Mouse (Mus musculus): ENCODE results near the gene Gbp8. TPM values are rescaled to one million over a fixed set of nuclear protein-coding genes. Genes with fewer than 3 reads are reported as not detected.

Gene Gbp8
- polyA plus RNA-seq, 1 experiment from 2014 or later, result 0.54 TPM

DNA sequence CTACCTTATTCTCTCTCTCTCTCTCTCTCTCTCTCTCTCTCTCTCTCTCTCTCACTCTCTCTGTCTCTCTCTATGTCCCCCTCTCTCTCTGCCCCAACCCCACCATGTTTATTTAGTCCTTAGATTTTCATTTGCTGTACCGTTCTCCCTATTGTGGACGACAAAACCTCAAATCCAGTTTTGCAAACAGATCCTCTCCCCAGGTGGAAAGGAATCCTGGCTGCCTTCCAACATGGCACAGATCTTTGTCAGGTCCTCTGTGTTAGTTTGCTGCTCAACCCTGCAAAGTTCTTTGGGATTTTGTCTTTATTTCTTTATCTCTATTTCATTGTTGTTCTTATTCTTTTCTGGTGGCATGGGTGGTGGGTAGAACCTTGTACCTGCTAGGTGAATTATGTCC is 149.9 kb downstream of the Gbp8 start:
- 90% methylated on average over 2 of the region's 2 CpGs for WGBS

DNA sequence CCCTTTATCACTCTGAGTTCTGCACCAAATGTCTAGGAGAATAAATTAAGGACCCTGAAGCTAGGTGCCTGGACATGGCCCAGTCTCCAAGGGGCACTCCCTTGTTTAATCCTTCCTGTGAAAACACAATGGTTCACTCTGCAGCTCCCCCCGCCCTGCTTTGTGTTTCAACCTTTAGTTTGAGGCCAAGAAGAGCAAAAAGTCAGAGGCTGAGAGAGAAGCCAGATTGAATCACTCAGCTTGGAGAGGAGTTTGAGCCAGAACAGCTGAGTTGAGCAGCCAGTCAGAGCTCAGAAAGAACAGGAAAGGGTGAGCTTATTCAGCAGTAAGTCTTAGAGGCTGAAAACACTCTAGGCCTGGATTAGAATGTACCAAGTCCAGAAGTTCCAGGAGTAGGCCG is 151.3 kb downstream of the Gbp8 start:
- no peak overlapping the region for H3K4me2 ChIP-seq (ENCODE audit: low read length)
- no peak for ATAC-seq
- H3K27me3 ChIP-seq (replicated peaks; ENCODE audit: control insufficient read depth, insufficient read depth, low read length), result no peaks in the 10 kb centered on the region
- no peak overlapping the region for H3K4me3 ChIP-seq (replicated peaks; ENCODE audit: low read length)
- no peaks in the 10 kb centered on the region for H3K36me3 ChIP-seq (ENCODE audit: control insufficient read depth, insufficient read depth)
- no peaks in the 10 kb centered on the region for H3K9me3 ChIP-seq (ENCODE audit: control insufficient read depth, low read length)
- 45% methylated on average over 2 of the region's 2 CpGs for WGBS
- H3K27ac ChIP-seq (ENCODE audit: low read length), result no peak overlapping the region
- H3K9ac ChIP-seq (replicated peaks; ENCODE audit: low read depth, low read length), result no peak overlapping the region
- H3K4me1 ChIP-seq (replicated peaks; ENCODE audit: control insufficient read depth, insufficient read depth, low read length), result no peaks in the 10 kb centered on the region

More for the DNA sequence above, 149.9 kb downstream of the Gbp8 start:
- Histone ChIP-seq H3K9ac (replicated peaks; ENCODE audit: low read depth, low read length) (no peak overlapping the region), H3K27me3 (replicated peaks; ENCODE audit: control insufficient read depth, insufficient read depth, low read length) (no peaks in the 10 kb centered on the region), H3K27ac (ENCODE audit: low read length) (no peak overlapping the region), H3K36me3 (ENCODE audit: control insufficient read depth, insufficient read depth) (no peaks in the 10 kb centered on the region), H3K4me1 (replicated peaks; ENCODE audit: control insufficient read depth, insufficient read depth, low read length) (no peaks in the 10 kb centered on the region), H3K9me3 (ENCODE audit: control insufficient read depth, low read length) (no peaks in the 10 kb centered on the region), H3K4me2 (ENCODE audit: low read length) (no peak overlapping the region), H3K4me3 (replicated peaks; ENCODE audit: low read length) (no peak overlapping the region)
- ATAC-seq, result no peak

DNA sequence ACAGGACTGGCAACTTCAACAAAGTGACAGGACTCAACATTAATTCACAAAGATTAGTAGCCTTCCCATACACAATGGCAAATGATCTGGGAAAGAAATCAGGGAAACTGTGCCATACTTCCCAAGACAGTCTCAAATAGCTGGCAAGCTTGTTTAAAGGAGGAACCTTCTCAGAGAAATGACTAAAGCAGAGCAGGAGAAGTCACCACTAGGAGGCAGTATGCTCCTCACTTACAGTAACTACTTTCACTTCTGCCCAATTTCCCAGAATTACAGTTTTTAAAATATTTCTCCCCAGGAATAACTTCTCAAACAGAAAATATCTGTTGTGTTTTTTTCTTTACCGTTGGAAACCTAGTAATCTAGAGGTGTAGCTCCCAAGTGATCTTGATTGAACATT is 152.6 kb downstream of the Gbp8 start:
- no peak overlapping the region for H3K4me2 ChIP-seq (ENCODE audit: low read length)
- H3K4me3 ChIP-seq (replicated peaks; ENCODE audit: low read length), result no peak overlapping the region
- WGBS, result 44% methylated on average over 1 of the region's 1 CpGs
- no peak for ATAC-seq
- H3K9me3 ChIP-seq (ENCODE audit: control insufficient read depth, low read length), result no peaks in the 10 kb centered on the region
- no peaks in the 10 kb centered on the region for H3K27me3 ChIP-seq (replicated peaks; ENCODE audit: control insufficient read depth, insufficient read depth, low read length)
- H3K4me1 ChIP-seq (replicated peaks; ENCODE audit: control insufficient read depth, insufficient read depth, low read length), result no peaks in the 10 kb centered on the region
- no peak overlapping the region for H3K9ac ChIP-seq (replicated peaks; ENCODE audit: low read depth, low read length)
- no peak overlapping the region for H3K27ac ChIP-seq (ENCODE audit: low read length)
- no peaks in the 10 kb centered on the region for H3K36me3 ChIP-seq (ENCODE audit: control insufficient read depth, insufficient read depth)

GRCm38 (mm10) chr5:104982535-104982934 is 156.8 kb downstream of the Gbp8 start, which contains the start of gene Abcg3:
Gene Abcg3, minus strand, starts transcription at chr5:104982718.
- Histone ChIP-seq H3K27ac (ENCODE audit: low read length) (no peak within 1 kb of the TSS), H3K9ac (replicated peaks; ENCODE audit: low read depth, low read length) (no peak within 1 kb of the TSS), H3K9me3 (ENCODE audit: control insufficient read depth, low read length) (no peaks in the 10 kb centered on the region), H3K4me3 (replicated peaks; ENCODE audit: low read length) (no peak within 1 kb of the TSS), H3K27me3 (replicated peaks; ENCODE audit: control insufficient read depth, insufficient read depth, low read length) (no peaks in the 10 kb centered on the region), H3K36me3 (ENCODE audit: control insufficient read depth, insufficient read depth) (no peaks in the 10 kb centered on the region), H3K4me2 (ENCODE audit: low read length) (no peak within 1 kb of the TSS), H3K4me1 (replicated peaks; ENCODE audit: control insufficient read depth, insufficient read depth, low read length) (no peaks in the 10 kb centered on the region)
- ATAC-seq, result no peak
- WGBS, result 37% methylated on average over 12 of the region's 12 CpGs

DNA sequence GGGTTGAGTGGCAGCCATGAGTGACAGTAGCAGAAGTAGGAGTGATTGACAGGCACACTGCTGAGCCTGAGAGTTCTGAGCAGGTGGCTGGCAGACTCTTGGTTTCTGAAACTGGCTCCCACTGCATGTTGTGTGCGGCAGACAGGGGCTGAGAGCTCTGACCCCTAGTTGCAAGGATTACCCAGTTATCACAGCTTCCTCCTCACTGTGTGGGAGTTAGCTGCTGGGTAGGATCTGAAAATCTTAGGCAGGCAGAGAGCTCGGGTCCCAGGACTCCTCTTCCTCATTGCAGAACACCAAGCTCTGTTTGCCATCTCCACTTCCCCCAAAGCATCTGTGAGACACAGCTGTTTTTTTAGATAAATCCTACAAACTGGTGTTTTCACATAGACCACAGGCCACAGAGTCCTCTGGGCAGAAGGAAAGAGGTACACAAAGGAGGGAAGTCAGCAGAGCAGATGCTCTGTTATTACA is 160.3 kb downstream of the Gbp8 start:
- Histone ChIP-seq H3K4me1 (replicated peaks; ENCODE audit: control insufficient read depth, insufficient read depth, low read length) (no peaks in the 10 kb centered on the region), H3K4me2 (ENCODE audit: low read length) (no peak overlapping the region), H3K4me3 (replicated peaks; ENCODE audit: low read length) (no peak overlapping the region), H3K9me3 (ENCODE audit: control insufficient read depth, low read length) (no peaks in the 10 kb centered on the region), H3K27ac (ENCODE audit: low read length) (no peak overlapping the region), H3K27me3 (replicated peaks; ENCODE audit: control insufficient read depth, insufficient read depth, low read length) (no peaks in the 10 kb centered on the region), H3K36me3 (ENCODE audit: control insufficient read depth, insufficient read depth) (no peaks in the 10 kb centered on the region), H3K9ac (replicated peaks; ENCODE audit: low read depth, low read length) (no peak overlapping the region)
- 74% methylated on average over 2 of the region's 2 CpGs for WGBS
- ATAC-seq, result no peak

Other genes starting within 250 kb of the Gbp8 start
- 0.43 and 0.46 TPM in 2 replicates for gene Abcg3, start 156.8 kb downstream of the Gbp8 start, polyA plus RNA-seq (2015; fragmentation: Nextera tagmentation; extraction: Ambion mirVana)
- 0.94 and 1.1 TPM in 2 replicates for gene Gbp9, start within 50 bp of the Gbp8 start, polyA plus RNA-seq (2015; fragmentation: Nextera tagmentation; extraction: Ambion mirVana)
- 0.94 and 1.9 TPM in 2 replicates for gene Gbp4, start within 50 bp of the Gbp8 start, polyA plus RNA-seq (2015; fragmentation: Nextera tagmentation; extraction: Ambion mirVana)
- gene Gbp10, start 100.0 kb upstream of the Gbp8 start, polyA plus RNA-seq (2015; fragmentation: Nextera tagmentation; extraction: Ambion mirVana), result 0.18 and 0.58 TPM in 2 replicates
- gene Gm43302, start 154.2 kb upstream of the Gbp8 start, polyA plus RNA-seq (2015; fragmentation: Nextera tagmentation; extraction: Ambion mirVana), result 0.11 and 0.28 TPM in 2 replicates
- 1.6 and 1.8 TPM in 2 replicates for gene Gbp6, start 154.2 kb upstream of the Gbp8 start, polyA plus RNA-seq (2015; fragmentation: Nextera tagmentation; extraction: Ambion mirVana)